Mouse (Mus musculus) colon, adult 2 months (tissue): Measurements from ENCODE around the gene Pbrm1. TPM values are rescaled to one million over a fixed set of nuclear protein-coding genes. Genes with fewer than 3 reads are reported as not detected.

Source experiments
- polyA plus RNA-seq: library from polyadenylated mRNA; depleted of rRNA; stranded (reverse); fragments of >200 nt; gene quantifications from 2 replicates; pipeline ENCODE4 v1.2.3, GENCODE M21; 2012; rRNA removed

Gene Pbrm1
- 9.8 and 13.3 TPM in 2 replicates for polyA plus RNA-seq

GRCm38 (mm10) chr14:31018860-31019291 lies at the start of gene Pbrm1, which contains the start of gene Gnl3:
Pbrm1 (plus strand) TSS chr14:31019138.
Gnl3 (minus strand) TSS chr14:31019152.

GRCm38 (mm10) chr14:31001307-31002205 lies 17.4 kb upstream of the Pbrm1 start, which contains the start of the genes Glt8d1 and Spcs1:
Glt8d1 (plus strand) TSS chr14:31001400.
Spcs1 (minus strand) TSS chr14:31001672.

GRCm38 (mm10) chr14:31128826-31129219 lies 109.9 kb downstream of the Pbrm1 start, which contains the start of gene Smim4:
Smim4 (minus strand) TSS chr14:31128956.

GRCm38 (mm10) chr14:31130236-31131220 lies 111.6 kb downstream of the Pbrm1 start, which contains the start of gene Nt5dc2:
Nt5dc2 (plus strand) TSS chr14:31131053.

GRCm38 (mm10) chr14:31168425-31168824 lies 149.5 kb downstream of the Pbrm1 start, which contains the start of gene Stab1:
Stab1 (minus strand) TSS chr14:31168641.

Other genes starting within 250 kb of the Pbrm1 start
- 24.0 and 38.1 TPM in 2 replicates for gene Tmem110, start 193.5 kb upstream of the Pbrm1 start, polyA plus RNA-seq
- 78.7 and 81.0 TPM in 2 replicates for gene Mustn1, start 139.9 kb upstream of the Pbrm1 start, polyA plus RNA-seq
- 0.60 TPM in 1 of 2 replicates, not detected in the other for gene Itih4, start 132.7 kb upstream of the Pbrm1 start, polyA plus RNA-seq
- 0.21 and 1.00 TPM in 2 replicates for gene Itih3, start 95.4 kb upstream of the Pbrm1 start, polyA plus RNA-seq
- 0.05 TPM in 1 of 2 replicates, not detected in the other for gene Itih1, start 75.8 kb upstream of the Pbrm1 start, polyA plus RNA-seq
- gene Nek4, start 67.8 kb upstream of the Pbrm1 start, polyA plus RNA-seq, result 2.4 and 3.1 TPM in 2 replicates
- 7.9 and 9.6 TPM in 2 replicates for gene Glt8d1, start 17.7 kb upstream of the Pbrm1 start, polyA plus RNA-seq
- gene Spcs1, start 17.5 kb upstream of the Pbrm1 start, polyA plus RNA-seq, result 62.1 and 85.8 TPM in 2 replicates
- 5.5 and 9.0 TPM in 2 replicates for gene Gnl3, start within 50 bp of the Pbrm1 start, polyA plus RNA-seq
- 36.4 and 39.8 TPM in 2 replicates for gene Smim4, start 109.8 kb downstream of the Pbrm1 start, polyA plus RNA-seq
- gene Nt5dc2, start 111.9 kb downstream of the Pbrm1 start, polyA plus RNA-seq, result 25.4 and 26.3 TPM in 2 replicates
- gene Stab1, start 149.5 kb downstream of the Pbrm1 start, polyA plus RNA-seq, result 70.5 and 89.2 TPM in 2 replicates
- 0.29 and 0.42 TPM in 2 replicates for gene Tnnc1, start 189.2 kb downstream of the Pbrm1 start, polyA plus RNA-seq
- gene Nisch, start 197.8 kb downstream of the Pbrm1 start, polyA plus RNA-seq, result 247 and 253 TPM in 2 replicates
- gene Sema3g, start 198.7 kb downstream of the Pbrm1 start, polyA plus RNA-seq, result 2.9 and 3.2 TPM in 2 replicates
- gene Phf7, start 232.2 kb downstream of the Pbrm1 start, polyA plus RNA-seq, result 3.9 and 4.5 TPM in 2 replicates
- gene Bap1, start 232.3 kb downstream of the Pbrm1 start, polyA plus RNA-seq, result 29.8 and 39.0 TPM in 2 replicates